Mouse (Mus musculus): Measurements from ENCODE around the gene Cldn7.

The Cldn7 gene

GRCm38 (mm10) chr11:69990850-69991691, 26.5 kb downstream of the Cldn7 start, which contains the start of gene Gabarap:
TSS of gene Gabarap (plus strand) at chr11:69991143.
- DNase-seq (ENCODE audit: low spot score in 2 of 2), result peak; percentile 96 to 97

- no peak for DNase-seq (ENCODE audit: low spot score in 2 of 2)
These were observed 27.1 kb downstream of the Cldn7 start for GRCm38 (mm10) chr11:69991711-69992110.

GRCm38 (mm10) chr11:69992396-69992795, 27.8 kb downstream of the Cldn7 start:
- no peak for DNase-seq (ENCODE audit: low spot score in 2 of 2)

- DNase-seq (ENCODE audit: low spot score in 2 of 2), result no peak
These were observed 28.4 kb downstream of the Cldn7 start for GRCm38 (mm10) chr11:69992932-69993331.

- no peak for DNase-seq (ENCODE audit: low spot score in 2 of 2)
These were observed 30.0 kb downstream of the Cldn7 start for GRCm38 (mm10) chr11:69994401-69995090.

- peak; percentile 97 to 98 for DNase-seq (ENCODE audit: low spot score in 2 of 2)
These were observed 30.9 kb downstream of the Cldn7 start, which contains the start of gene Phf23 for GRCm38 (mm10) chr11:69995391-69995960. TSS of gene Phf23 (plus strand) at chr11:69995777.

GRCm38 (mm10) chr11:69996161-69997061, 31.8 kb downstream of the Cldn7 start:
- DNase-seq (ENCODE audit: low spot score in 2 of 2), result peak; percentile 41 to 44

GRCm38 (mm10) chr11:69997070-69997509, 32.5 kb downstream of the Cldn7 start:
- DNase-seq (ENCODE audit: low spot score in 2 of 2), result peak; percentile 77 to 84

- DNase-seq (ENCODE audit: low spot score in 2 of 2), result no peak
These were observed 34.2 kb downstream of the Cldn7 start for GRCm38 (mm10) chr11:69998567-69999491.

GRCm38 (mm10) chr11:69999666-70000065, 35.1 kb downstream of the Cldn7 start:
- no peak for DNase-seq (ENCODE audit: low spot score in 2 of 2)

- peak; percentile 88 to 91 for DNase-seq (ENCODE audit: low spot score in 2 of 2)
These were observed 35.9 kb downstream of the Cldn7 start, which contains the start of gene Dvl2 for GRCm38 (mm10) chr11:70000396-70000898. TSS of gene Dvl2 (plus strand) at chr11:70000595.

GRCm38 (mm10) chr11:70001159-70001558, 36.6 kb downstream of the Cldn7 start:
- no peak for DNase-seq (ENCODE audit: low spot score in 2 of 2)

GRCm38 (mm10) chr11:70001865-70002264, 37.3 kb downstream of the Cldn7 start:
- peak; percentile 52 to 65 for DNase-seq (ENCODE audit: low spot score in 2 of 2)

GRCm38 (mm10) chr11:70002471-70002870, 37.9 kb downstream of the Cldn7 start:
- DNase-seq (ENCODE audit: low spot score in 2 of 2), result no peak

GRCm38 (mm10) chr11:70005521-70005920, 40.9 kb downstream of the Cldn7 start:
- peak; percentile 49 to 54 for DNase-seq (ENCODE audit: low spot score in 2 of 2)

- no peak for DNase-seq (ENCODE audit: low spot score in 2 of 2)
These were observed 45.5 kb downstream of the Cldn7 start for GRCm38 (mm10) chr11:70010033-70010432.

- no peak for DNase-seq (ENCODE audit: low spot score in 2 of 2)
These were observed 46.0 kb downstream of the Cldn7 start for GRCm38 (mm10) chr11:70010548-70010947.

- DNase-seq (ENCODE audit: low spot score in 2 of 2), result no peak
These were observed 46.4 kb downstream of the Cldn7 start for GRCm38 (mm10) chr11:70010961-70011360.

- no peak for DNase-seq (ENCODE audit: low spot score in 2 of 2)
These were observed 48.4 kb downstream of the Cldn7 start for GRCm38 (mm10) chr11:70012931-70013330.

GRCm38 (mm10) chr11:70013408-70013807, 48.8 kb downstream of the Cldn7 start:
- no peak for DNase-seq (ENCODE audit: low spot score in 2 of 2)

Measured in natural killer cell, adult 2 months (primary cell).